Mouse (Mus musculus): ENCODE measurements at regions not wholly inside any gene's neighbourhood (a gene's known extent, or its start where the extent isn't known, plus 50 kb on each side); places are given as distances from the start of the nearest gene placed in this dataset.

DNA sequence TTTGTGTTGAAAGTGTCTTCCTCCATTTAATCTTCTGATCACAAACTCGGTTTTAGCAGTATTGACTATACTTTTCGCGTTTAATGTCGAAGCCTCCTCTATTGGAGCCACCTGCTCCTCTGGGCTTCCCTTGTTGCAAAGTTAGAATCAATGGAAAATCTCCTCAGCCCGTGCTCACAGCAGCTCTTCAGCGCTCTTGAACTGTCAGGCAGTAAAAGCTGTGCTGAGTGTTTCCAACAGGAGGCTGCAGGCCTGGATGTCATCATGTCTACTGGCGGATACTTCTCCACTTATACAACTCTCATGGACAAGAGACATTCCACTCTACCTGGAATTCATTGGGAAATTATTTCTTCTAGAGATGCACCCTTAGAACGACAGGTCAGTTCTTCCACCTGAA is 380.4 kb upstream of the Crim1 start:
- no peak for ATAC-seq
- no peaks in the 10 kb centered on the region for H3K27me3 ChIP-seq (replicated peaks; ENCODE audit: control insufficient read depth, insufficient read depth, low read length)

DNA sequence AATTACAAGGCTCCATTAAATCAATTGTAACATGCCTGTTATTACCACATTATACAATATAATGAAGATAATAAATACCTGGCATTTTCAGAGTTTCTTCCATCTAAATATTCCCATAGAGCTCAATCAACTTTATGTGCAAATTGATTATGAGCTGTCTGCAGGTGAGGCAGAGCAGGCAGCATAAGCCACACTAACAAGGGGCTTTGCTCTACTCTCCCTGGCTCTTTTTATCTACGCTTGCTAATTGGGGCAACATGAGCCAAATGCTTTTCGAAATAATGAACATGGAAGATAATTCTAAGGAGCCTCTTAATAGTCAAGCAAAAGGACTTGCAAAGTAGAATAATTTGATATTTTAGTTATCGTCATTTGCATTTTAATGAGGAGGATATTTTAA is 356.1 kb upstream of the Crim1 start:
- WGBS, result 44% methylated on average over 3 of the region's 3 CpGs
- Histone ChIP-seq H3K4me2 (ENCODE audit: low read length) (no peak overlapping the region), H3K9ac (replicated peaks; ENCODE audit: low read depth, low read length) (no peak overlapping the region), H3K36me3 (ENCODE audit: control insufficient read depth, insufficient read depth) (no peaks in the 10 kb centered on the region), H3K4me1 (replicated peaks; ENCODE audit: control insufficient read depth, insufficient read depth, low read length) (no peaks in the 10 kb centered on the region), H3K9me3 (ENCODE audit: control insufficient read depth, low read length) (no peaks in the 10 kb centered on the region), H3K4me3 (replicated peaks; ENCODE audit: low read length) (no peak overlapping the region), H3K27me3 (replicated peaks; ENCODE audit: control insufficient read depth, insufficient read depth, low read length) (no peaks in the 10 kb centered on the region), H3K27ac (ENCODE audit: low read length) (no peak overlapping the region)
- ATAC-seq, result no peak

More for the DNA sequence above, 380.4 kb upstream of the Crim1 start:
- 82% methylated on average over 8 of the region's 8 CpGs for WGBS
- Histone ChIP-seq H3K9me3 (ENCODE audit: control insufficient read depth, low read length) (no peaks in the 10 kb centered on the region), H3K4me3 (replicated peaks; ENCODE audit: low read length) (no peak overlapping the region), H3K27ac (ENCODE audit: low read length) (no peak overlapping the region), H3K4me1 (replicated peaks; ENCODE audit: control insufficient read depth, insufficient read depth, low read length) (no peaks in the 10 kb centered on the region), H3K4me2 (ENCODE audit: low read length) (no peak overlapping the region), H3K9ac (replicated peaks; ENCODE audit: low read depth, low read length) (no peak overlapping the region), H3K36me3 (ENCODE audit: control insufficient read depth, insufficient read depth) (no peaks in the 10 kb centered on the region)

DNA sequence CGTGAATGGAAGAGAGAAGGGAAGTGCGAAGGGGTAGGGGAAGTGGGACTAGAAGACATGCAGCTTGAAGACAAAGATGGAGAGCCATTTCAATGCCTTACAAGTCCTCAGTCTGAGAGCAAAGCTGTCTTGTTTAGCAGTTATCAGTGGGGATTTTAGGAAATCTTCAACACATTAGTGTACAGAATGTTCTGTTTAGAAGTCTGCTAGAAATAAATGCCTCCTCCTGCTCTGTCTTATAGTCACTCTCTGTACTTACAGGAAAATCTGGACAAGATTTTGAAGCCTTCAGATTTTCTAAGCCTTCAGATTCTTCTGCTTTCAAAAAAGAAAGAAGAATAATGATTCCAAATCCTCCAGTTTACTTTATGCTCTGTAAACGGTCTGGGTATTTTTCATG is 325.6 kb upstream of the Crim1 start:
- Histone ChIP-seq H3K9ac (replicated peaks; ENCODE audit: low read depth, low read length) (no peak overlapping the region), H3K4me3 (replicated peaks; ENCODE audit: low read length) (no peak overlapping the region), H3K9me3 (ENCODE audit: control insufficient read depth, low read length) (no peaks in the 10 kb centered on the region), H3K4me1 (replicated peaks; ENCODE audit: control insufficient read depth, insufficient read depth, low read length) (no peaks in the 10 kb centered on the region), H3K4me2 (ENCODE audit: low read length) (no peak overlapping the region), H3K36me3 (ENCODE audit: control insufficient read depth, insufficient read depth) (no peaks in the 10 kb centered on the region), H3K27me3 (replicated peaks; ENCODE audit: control insufficient read depth, insufficient read depth, low read length) (no peaks in the 10 kb centered on the region), H3K27ac (ENCODE audit: low read length) (no peak overlapping the region)
- 83% methylated on average over 3 of the region's 3 CpGs for WGBS
- ATAC-seq, result no peak

DNA sequence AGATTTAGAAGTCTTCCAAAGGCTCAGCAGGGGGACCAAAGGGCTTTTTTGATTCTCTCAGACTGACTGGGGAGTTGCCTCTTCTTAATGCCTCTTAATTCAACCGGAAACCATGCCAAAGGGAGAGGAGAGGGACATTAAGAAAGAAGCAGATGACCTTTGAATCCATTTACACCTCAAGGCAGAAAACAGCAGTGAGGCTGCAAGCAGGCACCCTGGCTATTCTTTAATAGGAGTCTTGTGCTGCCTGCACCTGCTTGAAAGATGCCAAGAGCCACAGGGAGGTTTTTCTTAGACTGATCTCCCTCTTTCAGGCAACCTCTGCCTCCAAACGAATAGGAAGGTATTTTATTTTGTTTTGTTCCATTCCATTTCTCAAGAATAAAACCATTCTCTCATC is 323.0 kb upstream of the Crim1 start:
- Histone ChIP-seq H3K4me2 (ENCODE audit: low read length) (no peak overlapping the region), H3K27ac (ENCODE audit: low read length) (no peak overlapping the region), H3K9me3 (ENCODE audit: control insufficient read depth, low read length) (no peaks in the 10 kb centered on the region), H3K27me3 (replicated peaks; ENCODE audit: control insufficient read depth, insufficient read depth, low read length) (no peaks in the 10 kb centered on the region), H3K4me3 (replicated peaks; ENCODE audit: low read length) (no peak overlapping the region), H3K36me3 (ENCODE audit: control insufficient read depth, insufficient read depth) (no peaks in the 10 kb centered on the region), H3K9ac (replicated peaks; ENCODE audit: low read depth, low read length) (no peak overlapping the region), H3K4me1 (replicated peaks; ENCODE audit: control insufficient read depth, insufficient read depth, low read length) (no peaks in the 10 kb centered on the region)
- no peak for ATAC-seq
- WGBS, result 2% methylated on average over 2 of the region's 2 CpGs

DNA sequence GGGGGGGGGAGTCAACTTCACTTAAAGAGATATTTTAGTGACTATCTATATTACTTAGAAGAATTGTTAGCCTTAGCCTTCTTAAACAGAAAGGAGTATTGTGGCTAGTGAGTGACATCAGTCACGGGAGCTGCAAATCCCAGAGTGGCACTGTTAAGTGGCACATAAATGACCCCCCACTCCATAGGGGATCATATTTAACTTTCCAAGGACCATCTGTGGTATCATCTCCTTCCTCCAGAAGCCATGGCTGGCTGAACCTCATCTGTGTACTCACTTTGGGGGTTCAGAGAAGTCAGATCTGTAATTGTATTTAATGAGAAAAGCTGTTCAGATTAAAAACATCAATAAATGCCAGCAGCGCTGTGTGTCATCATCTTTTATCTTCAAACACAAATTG is 314.9 kb upstream of the Crim1 start:
- H3K4me1 ChIP-seq (replicated peaks; ENCODE audit: control insufficient read depth, insufficient read depth, low read length), result no peaks in the 10 kb centered on the region

DNA sequence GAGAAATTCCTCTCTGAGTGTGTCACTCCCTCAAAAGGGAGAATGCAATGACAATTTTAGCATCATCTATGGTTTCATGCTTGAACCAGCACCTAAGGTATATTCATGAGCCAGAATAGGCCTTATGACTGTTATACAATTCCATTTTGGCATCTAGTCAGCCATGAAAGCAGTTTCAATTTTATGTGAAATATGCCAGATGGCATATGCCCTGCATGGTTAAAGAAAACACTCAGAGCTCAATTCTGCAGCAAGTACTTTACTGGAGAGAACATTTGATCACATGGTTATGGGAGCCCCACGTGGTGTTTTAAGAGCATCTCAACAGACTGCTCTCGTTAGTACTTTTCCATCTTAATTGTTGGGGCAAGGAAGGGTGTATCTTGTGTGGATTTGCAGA is 310.9 kb upstream of the Crim1 start:
- 47% methylated on average over 2 of the region's 2 CpGs for WGBS
- peak; percentile 95 for ATAC-seq

More for the DNA sequence above, 314.9 kb upstream of the Crim1 start:
- Histone ChIP-seq H3K9ac (replicated peaks; ENCODE audit: low read depth, low read length) (no peak overlapping the region), H3K4me3 (replicated peaks; ENCODE audit: low read length) (no peak overlapping the region), H3K4me2 (ENCODE audit: low read length) (no peak overlapping the region), H3K27ac (ENCODE audit: low read length) (no peak overlapping the region), H3K27me3 (replicated peaks; ENCODE audit: control insufficient read depth, insufficient read depth, low read length) (no peaks in the 10 kb centered on the region), H3K36me3 (ENCODE audit: control insufficient read depth, insufficient read depth) (no peaks in the 10 kb centered on the region), H3K9me3 (ENCODE audit: control insufficient read depth, low read length) (no peaks in the 10 kb centered on the region)
- no peak for ATAC-seq
- WGBS, result 79% methylated on average over 2 of the region's 2 CpGs

DNA sequence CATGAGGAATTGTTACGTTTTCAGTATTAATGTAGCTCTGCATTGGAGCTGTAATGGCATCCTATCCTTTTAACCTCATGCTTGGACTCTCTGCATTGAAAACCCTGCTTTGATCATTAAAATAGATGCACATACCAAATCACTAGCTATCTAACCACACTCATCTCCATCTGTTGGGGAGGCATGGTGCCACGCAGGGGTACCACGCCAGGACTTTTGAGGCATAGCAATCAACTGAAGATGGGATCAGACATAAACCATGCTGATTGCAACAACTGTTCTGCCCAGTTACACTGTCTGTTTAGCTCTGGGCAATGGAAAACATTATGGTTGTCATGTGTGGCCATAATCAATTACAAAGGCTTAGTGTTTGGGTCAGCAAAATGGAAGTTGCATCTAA is 295.6 kb upstream of the Crim1 start:
- no peak overlapping the region for H3K27ac ChIP-seq (ENCODE audit: low read length)

More for the DNA sequence above, 310.9 kb upstream of the Crim1 start:
- Histone ChIP-seq H3K27me3 (replicated peaks; ENCODE audit: control insufficient read depth, insufficient read depth, low read length) (no peaks in the 10 kb centered on the region), H3K9ac (replicated peaks; ENCODE audit: low read depth, low read length) (no peak overlapping the region), H3K4me2 (ENCODE audit: low read length) (no peak overlapping the region), H3K27ac (ENCODE audit: low read length) (no peak overlapping the region), H3K36me3 (ENCODE audit: control insufficient read depth, insufficient read depth) (no peaks in the 10 kb centered on the region), H3K4me3 (replicated peaks; ENCODE audit: low read length) (no peak overlapping the region), H3K4me1 (replicated peaks; ENCODE audit: control insufficient read depth, insufficient read depth, low read length) (no peaks in the 10 kb centered on the region), H3K9me3 (ENCODE audit: control insufficient read depth, low read length) (no peaks in the 10 kb centered on the region)

DNA sequence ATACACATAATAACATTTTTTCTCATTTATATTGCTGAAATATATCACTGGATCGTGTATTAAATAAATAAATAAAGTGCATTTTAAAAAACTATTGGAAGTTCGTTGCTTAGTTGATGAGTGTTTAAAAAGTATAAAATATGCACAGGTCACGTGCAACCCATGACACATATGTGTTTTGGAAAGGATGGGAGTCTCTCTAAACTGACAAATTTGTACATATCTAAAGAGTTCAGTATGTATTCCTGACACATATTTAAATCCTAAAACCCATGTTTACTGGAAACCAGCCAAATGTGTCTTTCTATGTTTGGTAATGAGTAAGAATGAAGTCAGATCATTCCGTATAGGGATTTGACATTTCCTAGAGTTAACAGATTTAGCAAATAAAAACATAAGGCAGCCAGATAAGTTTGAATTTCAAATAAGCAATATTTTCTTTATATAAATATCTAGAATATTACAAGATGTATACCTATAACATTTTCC is 286.0 kb upstream of the Crim1 start:
- H3K27ac ChIP-seq (ENCODE audit: low read length), result no peak overlapping the region
- H3K9ac ChIP-seq (replicated peaks; ENCODE audit: low read depth, low read length), result no peak overlapping the region
- H3K4me3 ChIP-seq (replicated peaks; ENCODE audit: low read length), result no peak overlapping the region
- no peaks in the 10 kb centered on the region for H3K9me3 ChIP-seq (ENCODE audit: control insufficient read depth, low read length)
- ATAC-seq, result peak; percentile 65
- H3K27me3 ChIP-seq (replicated peaks; ENCODE audit: control insufficient read depth, insufficient read depth, low read length), result no peaks in the 10 kb centered on the region
- WGBS, result 78% methylated on average over 4 of the region's 4 CpGs
- no peaks in the 10 kb centered on the region for H3K4me1 ChIP-seq (replicated peaks; ENCODE audit: control insufficient read depth, insufficient read depth, low read length)
- H3K4me2 ChIP-seq (ENCODE audit: low read length), result no peak overlapping the region
- H3K36me3 ChIP-seq (ENCODE audit: control insufficient read depth, insufficient read depth), result no peaks in the 10 kb centered on the region

More for the DNA sequence above, 295.6 kb upstream of the Crim1 start:
- Histone ChIP-seq H3K4me1 (replicated peaks; ENCODE audit: control insufficient read depth, insufficient read depth, low read length) (no peaks in the 10 kb centered on the region), H3K9me3 (ENCODE audit: control insufficient read depth, low read length) (no peaks in the 10 kb centered on the region), H3K4me3 (replicated peaks; ENCODE audit: low read length) (no peak overlapping the region), H3K4me2 (ENCODE audit: low read length) (no peak overlapping the region), H3K27me3 (replicated peaks; ENCODE audit: control insufficient read depth, insufficient read depth, low read length) (no peaks in the 10 kb centered on the region), H3K9ac (replicated peaks; ENCODE audit: low read depth, low read length) (no peak overlapping the region), H3K36me3 (ENCODE audit: control insufficient read depth, insufficient read depth) (no peaks in the 10 kb centered on the region)
- WGBS, result 69% methylated on average over 3 of the region's 3 CpGs
- peak; percentile 75 for ATAC-seq

DNA sequence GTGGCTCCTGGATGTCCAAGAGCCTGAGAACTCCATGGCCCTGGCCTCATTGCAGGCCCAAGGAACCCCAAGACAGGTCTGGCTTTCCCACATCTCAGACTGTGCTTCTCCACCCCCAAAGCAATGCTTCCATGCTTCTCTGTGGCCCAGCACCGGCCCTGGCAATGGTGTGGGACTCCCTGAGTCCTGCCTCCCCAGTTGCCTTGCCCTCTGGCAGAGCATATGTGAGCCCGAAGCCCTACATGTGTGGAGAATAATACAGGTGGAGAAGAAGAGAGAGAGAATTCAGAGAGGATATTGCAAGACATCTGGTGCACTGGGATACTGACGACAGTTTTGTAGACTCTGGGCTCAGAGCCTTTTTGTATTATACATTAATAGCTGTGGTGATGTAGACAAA is 269.8 kb upstream of the Crim1 start:
- WGBS, result 45% methylated on average over 3 of the region's 3 CpGs
- H3K9me3 ChIP-seq (ENCODE audit: control insufficient read depth, low read length), result no peaks in the 10 kb centered on the region
- H3K4me1 ChIP-seq (replicated peaks; ENCODE audit: control insufficient read depth, insufficient read depth, low read length), result peaks cover 7% of the 10 kb centered on the region
- no peak overlapping the region for H3K4me2 ChIP-seq (ENCODE audit: low read length)
- no peak overlapping the region for H3K4me3 ChIP-seq (replicated peaks; ENCODE audit: low read length)
- peak overlapping the region; percentile 86 for H3K27ac ChIP-seq (ENCODE audit: low read length)
- H3K9ac ChIP-seq (replicated peaks; ENCODE audit: low read depth, low read length), result no peak overlapping the region
- no peaks in the 10 kb centered on the region for H3K27me3 ChIP-seq (replicated peaks; ENCODE audit: control insufficient read depth, insufficient read depth, low read length)
- H3K36me3 ChIP-seq (ENCODE audit: control insufficient read depth, insufficient read depth), result no peaks in the 10 kb centered on the region
- ATAC-seq, result peak; percentile 82

DNA sequence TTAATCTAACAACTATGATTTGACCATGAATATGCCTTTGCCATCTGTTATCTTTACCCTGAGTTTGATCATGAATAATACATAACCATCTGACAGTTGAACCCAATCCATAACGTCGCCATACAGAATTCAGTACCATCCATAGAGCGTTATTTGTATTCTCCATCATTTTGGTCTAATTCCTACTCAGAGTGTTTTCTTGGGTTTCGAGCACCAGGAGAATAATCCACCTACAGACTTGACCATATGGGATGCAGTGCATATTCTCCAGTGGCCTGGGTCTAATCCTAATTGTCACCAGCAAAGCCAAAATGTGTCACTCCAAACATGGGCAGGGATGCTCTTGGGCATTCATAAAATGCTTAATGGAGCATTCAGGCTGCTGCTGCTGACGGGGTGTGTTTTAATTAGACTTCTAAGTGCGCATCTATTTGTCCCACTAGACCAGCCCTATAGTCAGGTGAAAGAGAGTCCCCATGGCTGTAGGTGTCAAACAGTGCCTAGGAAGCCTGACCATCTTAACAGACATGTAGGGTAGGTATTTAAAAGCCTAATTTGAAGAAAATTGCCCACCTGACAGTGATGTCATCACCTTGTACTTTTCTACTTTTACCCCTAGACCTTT is 269.0 kb upstream of the Crim1 start:
- H3K4me3 ChIP-seq (replicated peaks; ENCODE audit: low read length), result no peak overlapping the region
- H3K4me1 ChIP-seq (replicated peaks; ENCODE audit: control insufficient read depth, insufficient read depth, low read length), result peaks cover 7% of the 10 kb centered on the region
- no peaks in the 10 kb centered on the region for H3K36me3 ChIP-seq (ENCODE audit: control insufficient read depth, insufficient read depth)
- H3K4me2 ChIP-seq (ENCODE audit: low read length), result no peak overlapping the region
- H3K9me3 ChIP-seq (ENCODE audit: control insufficient read depth, low read length), result no peaks in the 10 kb centered on the region
- WGBS, result 44% methylated on average over 6 of the region's 6 CpGs
- ATAC-seq, result peak; percentile 91
- peak overlapping the region; percentile 72 for H3K27ac ChIP-seq (ENCODE audit: low read length)
- no peak overlapping the region for H3K9ac ChIP-seq (replicated peaks; ENCODE audit: low read depth, low read length)
- H3K27me3 ChIP-seq (replicated peaks; ENCODE audit: control insufficient read depth, insufficient read depth, low read length), result no peaks in the 10 kb centered on the region
